Mouse (Mus musculus) erythroblast, adult 5-6 weeks (primary cell): ENCODE results near the gene Cebpzos. TPM values are rescaled to one million over a fixed set of nuclear protein-coding genes. Genes with fewer than 3 reads are reported as not detected.

Experiments
- ATAC-seq: replicated peaks from 2 replicates; pipeline ENCODE4 v1.8.0; 2016; ENCODE audit warnings: moderate number of reproducible peaks, mild to moderate bottlenecking, moderate TSS enrichment, inconsistent platforms; ENCODE audit not compliant: poor library complexity, low FRiP score, severe bottlenecking
- total RNA-seq, 2 experiments: library from RNA; stranded (forward) in 1 of 2; stranded (reverse) in 1 of 2; fragments of 150-400 nt in 1 of 2; fragments of 200-764, 138-1000 nt in 1 of 2; gene quantifications; 2 replicates each; pipeline versions ENCODE4 v1.2.3 to v1.2.4; 2015 to 2017; ENCODE audit warnings: low replicate concordance in 2 of 2

Cebpzos gene
- total RNA-seq (2015; ENCODE audit: low replicate concordance) (4.4 and 10.0 TPM in 2 replicates), total RNA-seq (2017; ENCODE audit: low replicate concordance) (14.8 TPM in 2 replicates)

GRCm38 (mm10) chr17:78916369-78916813 is at the start of gene Cebpzos:
Gene Cebpzos (plus strand): TSS chr17:78916500.
- peak; percentile 96 for ATAC-seq

- ATAC-seq, result no peak
These were observed 42.4 kb upstream of the Cebpzos start for GRCm38 (mm10) chr17:78873886-78874285.

- ATAC-seq, result 0 out of 2 replicates have a peak, but pooled peaks have one; percentile 33
These were observed 34.4 kb upstream of the Cebpzos start for GRCm38 (mm10) chr17:78881878-78882304.

GRCm38 (mm10) chr17:78882401-78883112 is 33.7 kb upstream of the Cebpzos start, which contains the start of gene Eif2ak2:
Gene Eif2ak2 (minus strand): TSS chr17:78882573.
- ATAC-seq, result peak; percentile 96

GRCm38 (mm10) chr17:78883291-78883690 is 33.0 kb upstream of the Cebpzos start:
- ATAC-seq, result no peak

- ATAC-seq, result no peak
These were observed 30.8 kb upstream of the Cebpzos start for GRCm38 (mm10) chr17:78885286-78886065.

GRCm38 (mm10) chr17:78888554-78888953 is 27.7 kb upstream of the Cebpzos start:
- no peak for ATAC-seq

- ATAC-seq, result 0 out of 2 replicates have a peak, but pooled peaks have one; percentile 38
These were observed 27.1 kb upstream of the Cebpzos start for GRCm38 (mm10) chr17:78889184-78889583.

GRCm38 (mm10) chr17:78891020-78891419 is 25.3 kb upstream of the Cebpzos start:
- no peak for ATAC-seq

- ATAC-seq, result no peak
These were observed 21.3 kb upstream of the Cebpzos start for GRCm38 (mm10) chr17:78894991-78895390.

GRCm38 (mm10) chr17:78895394-78895793 is 20.9 kb upstream of the Cebpzos start:
- ATAC-seq, result no peak

- ATAC-seq, result no peak
These were observed 13.1 kb upstream of the Cebpzos start for GRCm38 (mm10) chr17:78903158-78903557.

- ATAC-seq, result no peak
These were observed 9.4 kb upstream of the Cebpzos start, which contains the start of gene Sult6b1 for GRCm38 (mm10) chr17:78906892-78907291. Gene Sult6b1 (minus strand): TSS chr17:78906992.

GRCm38 (mm10) chr17:78909374-78909773 is 6.9 kb upstream of the Cebpzos start:
- ATAC-seq, result no peak

GRCm38 (mm10) chr17:78912861-78913281 is 3.4 kb upstream of the Cebpzos start:
- no peak for ATAC-seq

GRCm38 (mm10) chr17:78913921-78914320 is 2.4 kb upstream of the Cebpzos start:
- no peak for ATAC-seq

GRCm38 (mm10) chr17:78915772-78916171 is 528 bp upstream of the Cebpzos start:
- ATAC-seq, result peak; percentile 44

GRCm38 (mm10) chr17:78916899-78917298 is 599 bp downstream of the Cebpzos start:
- no peak for ATAC-seq

- no peak for ATAC-seq
These were observed 1.4 kb downstream of the Cebpzos start for GRCm38 (mm10) chr17:78917696-78918095.

- no peak for ATAC-seq
These were observed 19.6 kb downstream of the Cebpzos start for GRCm38 (mm10) chr17:78935857-78936256.
